Mouse (Mus musculus): ENCODE results near the gene Rtel1.

- TF ChIP-seq CTCF (IDR thresholded peaks at IDR 0.05; ENCODE audit: extremely low read depth, insufficient read length, insufficient replicate concordance, low read depth, low read length) (no peak), POLR2A (IDR thresholded peaks at IDR 0.05; ENCODE audit: low read depth, low read length) (no peak)
These were observed 6.6 kb upstream of the Rtel1 start for GRCm38 (mm10) chr2:181313006-181313343.
